Mouse (Mus musculus): ENCODE measurements around the gene Otop1.

- no peak for TF ChIP-seq CTCF (IDR thresholded peaks at IDR 0.05; ENCODE audit: low read depth, low read length)
- TF ChIP-seq POLR2A (IDR thresholded peaks at IDR 0.05; ENCODE audit: extremely low read depth, insufficient read depth, low read length), result no peak
Measured at GRCm38 (mm10) chr5:38259455-38260106, 16.2 kb upstream of the Otop1 start.

All from liver, adult 2 months (tissue).